Mouse (Mus musculus): Measurements from ENCODE around the gene Olfr165. TPM values are rescaled to one million over a fixed set of nuclear protein-coding genes. Genes with fewer than 3 reads are reported as not detected.
"Not testable (repeated sequence)": the region's sequence is repeated elsewhere in the genome, so short reads cannot be mapped to it uniquely, and the experiment has no call there.

Olfr165 gene
- polyA plus RNA-seq (2012; rRNA removed): not detected in 2 replicates

DNA sequence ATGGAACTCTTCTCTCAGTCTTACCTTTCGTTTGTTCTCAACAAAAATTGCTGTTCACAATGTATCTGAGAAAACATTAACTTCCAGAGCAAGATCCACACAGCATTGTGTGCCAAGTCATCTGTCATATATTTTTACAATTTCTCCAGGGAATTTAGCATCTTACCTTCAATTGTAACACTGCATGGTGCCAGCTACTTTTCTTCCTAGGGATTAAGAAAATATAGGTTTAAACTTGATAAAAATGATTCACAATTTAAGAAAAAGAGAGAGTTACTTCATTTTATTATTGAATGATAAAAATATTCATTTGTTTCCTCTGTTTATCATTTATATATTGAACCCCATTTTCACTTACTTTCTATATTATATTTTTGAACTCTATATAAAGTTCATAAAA lies at the start of gene Olfr165:
Gene Olfr165 (minus strand): TSS at position 101 of the 400 bp plus-strand sequence.
- Histone ChIP-seq H3K4me3 (replicated peaks; ENCODE audit: insufficient read depth, low read depth, low read length) (no peak within 1 kb of the TSS), H3K27me3 (ENCODE audit: control insufficient read depth, insufficient read depth, low read length) (no peaks in the 10 kb centered on the region), H3K27ac (ENCODE audit: insufficient read depth, low read length) (no peak within 1 kb of the TSS), H3K4me1 (ENCODE audit: control insufficient read depth, insufficient read depth, low read length) (no peaks in the 10 kb centered on the region)
- WGBS: 32% methylated on average over 1 of the region's 1 CpGs
- no peak for DNase-seq
- no peak for TF ChIP-seq POLR2A (IDR thresholded peaks at IDR 0.05; ENCODE audit: borderline replicate concordance, insufficient read depth, low read length)
- TF ChIP-seq CTCF (IDR thresholded peaks at IDR 0.05; ENCODE audit: borderline replicate concordance, insufficient read depth, low read depth, low read length): no peak

DNA sequence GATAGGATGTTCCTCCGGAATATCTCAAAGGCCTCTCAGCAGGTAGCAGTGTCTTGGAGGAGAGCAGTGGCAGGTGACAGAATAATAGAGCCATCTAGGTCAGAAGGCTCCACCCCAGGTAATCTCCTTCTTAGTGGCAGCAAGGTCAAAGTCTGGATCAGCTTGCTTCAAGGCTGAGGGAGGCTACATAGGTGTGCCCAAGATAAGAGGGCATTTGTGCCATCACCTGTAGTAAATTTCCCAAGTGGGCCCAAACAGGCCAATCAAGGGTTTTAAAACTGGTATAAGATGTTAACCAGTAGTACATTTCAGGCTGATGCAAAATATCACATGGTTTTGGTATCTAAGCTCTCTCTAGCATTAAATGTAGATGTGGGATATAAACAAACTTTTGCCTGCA lies 41.4 kb upstream of the Olfr165 start:
- no peak overlapping the region for H3K4me3 ChIP-seq (replicated peaks; ENCODE audit: insufficient read depth, low read depth, low read length)
- no peak overlapping the region for H3K27ac ChIP-seq (ENCODE audit: insufficient read depth, low read length)
- H3K27me3 ChIP-seq (ENCODE audit: control insufficient read depth, insufficient read depth, low read length): no peaks in the 10 kb centered on the region
- TF ChIP-seq CTCF (IDR thresholded peaks at IDR 0.05; ENCODE audit: borderline replicate concordance, insufficient read depth, low read depth, low read length) (no peak), POLR2A (IDR thresholded peaks at IDR 0.05; ENCODE audit: borderline replicate concordance, insufficient read depth, low read length) (no peak)
- no peaks in the 10 kb centered on the region for H3K4me1 ChIP-seq (ENCODE audit: control insufficient read depth, insufficient read depth, low read length)
- no peak for DNase-seq
- WGBS: 73% methylated on average over 1 of the region's 1 CpGs

DNA sequence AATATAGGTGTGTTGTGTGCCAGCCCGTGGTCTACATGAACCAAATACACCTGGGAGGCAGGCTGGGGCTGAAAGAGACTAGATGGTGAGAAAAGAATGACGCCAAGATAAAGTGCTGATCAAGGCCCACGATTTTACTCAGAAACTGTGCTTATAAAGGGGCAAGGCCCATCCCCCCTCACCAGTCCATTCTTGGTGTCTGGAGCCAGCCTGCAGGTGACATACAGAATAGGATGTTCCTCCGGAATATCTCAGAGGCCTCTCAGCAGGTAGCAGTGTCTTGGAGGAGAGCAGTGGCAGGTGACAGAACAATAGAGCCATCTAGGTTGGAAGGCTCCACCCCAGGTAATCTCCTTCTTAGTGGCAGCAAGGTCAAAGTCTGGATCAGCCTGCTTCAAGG lies 35.8 kb upstream of the Olfr165 start:
- H3K27ac ChIP-seq (ENCODE audit: insufficient read depth, low read length); H3K4me3 ChIP-seq (replicated peaks; ENCODE audit: insufficient read depth, low read depth, low read length); DNase-seq; H3K27me3 ChIP-seq (ENCODE audit: control insufficient read depth, insufficient read depth, low read length); H3K4me1 ChIP-seq (ENCODE audit: control insufficient read depth, insufficient read depth, low read length): not testable (repeated sequence)
- WGBS: 74% methylated on average over 4 of the region's 4 CpGs

GRCm38 (mm10) chr16:19387984-19388383 lies 35.0 kb downstream of the Olfr165 start:
- H3K4me3 ChIP-seq (replicated peaks; ENCODE audit: insufficient read depth, low read depth, low read length): no peak overlapping the region
- no peaks in the 10 kb centered on the region for H3K27me3 ChIP-seq (ENCODE audit: control insufficient read depth, insufficient read depth, low read length)
- no peak for TF ChIP-seq CTCF (IDR thresholded peaks at IDR 0.05; ENCODE audit: borderline replicate concordance, insufficient read depth, low read depth, low read length)
- no peak for TF ChIP-seq POLR2A (IDR thresholded peaks at IDR 0.05; ENCODE audit: borderline replicate concordance, insufficient read depth, low read length)
- no peaks in the 10 kb centered on the region for H3K4me1 ChIP-seq (ENCODE audit: control insufficient read depth, insufficient read depth, low read length)
- H3K27ac ChIP-seq (ENCODE audit: insufficient read depth, low read length): no peak overlapping the region
- WGBS: 60% methylated on average over 3 of the region's 3 CpGs
- DNase-seq: no peak

Other genes starting within 250 kb of the Olfr165 start
- gene Olfr164, start 109.1 kb downstream of the Olfr165 start, polyA plus RNA-seq (2012; rRNA removed): not detected in 2 replicates
- not detected in 2 replicates for gene Olfr166, start 60.6 kb upstream of the Olfr165 start, polyA plus RNA-seq (2012; rRNA removed)
- gene Olfr167, start 99.1 kb upstream of the Olfr165 start, polyA plus RNA-seq (2012; rRNA removed): not detected in 2 replicates
- gene Olfr168, start 112.4 kb upstream of the Olfr165 start, polyA plus RNA-seq (2012; rRNA removed): not detected in 2 replicates
- not detected in 2 replicates for gene Olfr169, start 148.7 kb upstream of the Olfr165 start, polyA plus RNA-seq (2012; rRNA removed)
- gene Olfr170, start 188.7 kb upstream of the Olfr165 start, polyA plus RNA-seq (2012; rRNA removed): not detected in 2 replicates
- not detected in 2 replicates for gene Olfr171, start 206.8 kb upstream of the Olfr165 start, polyA plus RNA-seq (2012; rRNA removed)

All from cerebellum, adult 2 months (tissue).